Mouse (Mus musculus) fat pad, adult 2 months (tissue): Measurements from ENCODE around the gene Uimc1.

Source experiments
- DNase-seq: peaks from one replicate; pipeline ENCODE4 v3.0.0-alpha.2; 2011; ENCODE audit warnings: low read depth, low spot score; ENCODE audit errors: extremely low read depth

The Uimc1 gene

DNA sequence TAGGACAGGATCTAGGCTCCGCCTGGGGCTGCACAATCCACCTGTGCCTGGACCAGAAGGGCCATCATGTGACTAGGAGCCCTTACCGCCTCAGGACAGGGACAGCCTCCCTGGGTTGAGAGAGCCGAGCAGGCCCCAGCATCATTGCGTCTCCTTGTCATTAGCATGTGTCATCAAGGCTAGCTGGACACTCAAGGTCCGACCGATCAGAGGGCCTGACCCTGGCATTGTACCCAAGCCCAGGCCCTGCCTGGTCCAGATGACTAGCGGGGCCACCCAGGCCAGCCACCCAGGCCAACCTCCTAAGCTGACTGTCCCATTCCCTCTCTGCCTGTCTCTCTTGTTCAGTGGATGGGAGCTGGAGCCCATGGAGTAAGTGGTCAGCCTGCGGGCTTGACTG is 102.5 kb downstream of the Uimc1 start:
- no peak for DNase-seq

GRCm38 (mm10) chr13:54995161-54995560 is 104.9 kb downstream of the Uimc1 start:
- no peak for DNase-seq

- DNase-seq: no peak
Observed at GRCm38 (mm10) chr13:54994576-54994975, 105.5 kb downstream of the Uimc1 start.

- DNase-seq: no peak
Observed at GRCm38 (mm10) chr13:54992215-54992614, 107.9 kb downstream of the Uimc1 start.

DNA sequence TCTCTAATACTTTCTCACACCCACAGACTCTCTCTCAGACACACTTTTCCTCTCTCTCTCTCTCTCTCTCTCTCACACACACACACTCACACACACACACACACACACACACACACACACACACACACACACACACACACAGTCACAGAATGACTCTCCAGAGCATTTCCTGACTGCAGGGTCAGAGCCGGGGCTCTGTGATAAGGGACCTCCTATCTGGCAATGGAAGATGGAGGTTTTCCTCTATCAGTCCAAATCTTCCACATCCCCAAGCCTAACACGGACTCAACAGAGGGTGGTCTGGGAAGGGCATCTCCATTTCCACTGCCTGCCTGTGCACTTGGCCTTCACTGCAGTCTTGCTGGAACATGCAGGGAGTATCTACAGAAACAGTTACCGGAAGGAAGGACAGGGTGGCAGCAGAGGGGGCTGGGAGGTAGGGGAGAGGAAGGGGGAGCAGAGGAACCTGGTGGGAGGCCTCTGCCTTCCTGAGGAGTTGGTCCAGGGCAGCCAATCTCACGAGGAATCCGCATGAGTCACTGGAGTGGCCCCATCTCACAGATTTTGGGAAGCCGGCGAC is 111.8 kb downstream of the Uimc1 start:
- no peak for DNase-seq

- DNase-seq: no peak
Observed at GRCm38 (mm10) chr13:54987405-54987804, 112.7 kb downstream of the Uimc1 start.

DNA sequence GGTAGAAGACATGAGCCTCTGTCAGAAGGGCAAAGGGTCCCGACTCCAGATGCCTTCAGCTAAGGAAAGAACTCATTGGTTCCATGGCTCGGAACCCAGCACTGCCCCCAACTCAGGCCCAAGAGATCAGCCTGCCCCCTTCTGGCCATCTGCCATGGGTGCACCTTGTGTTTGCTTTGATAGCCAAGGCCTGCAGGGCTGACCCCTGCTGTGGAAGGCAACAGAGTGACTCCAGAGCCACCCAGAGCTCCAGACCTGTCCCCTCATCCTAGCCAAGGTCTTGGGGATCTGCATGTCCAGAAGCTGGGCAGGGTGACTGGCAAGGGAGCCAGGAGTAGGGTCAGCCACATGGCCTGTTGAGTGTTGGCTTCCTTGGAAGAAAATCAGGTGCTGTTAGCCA is 116.5 kb downstream of the Uimc1 start:
- DNase-seq: no peak

- no peak for DNase-seq
Observed at GRCm38 (mm10) chr13:54983001-54983400, 117.1 kb downstream of the Uimc1 start.

- no peak for DNase-seq
Observed at GRCm38 (mm10) chr13:54980957-54981356, 119.1 kb downstream of the Uimc1 start.

- no peak for DNase-seq
Observed at GRCm38 (mm10) chr13:54978804-54979203, 121.3 kb downstream of the Uimc1 start.
